Mouse (Mus musculus) kidney, embryonic 15.5 days (tissue): ENCODE data around the gene Map1s. TPM values are rescaled to one million over a fixed set of nuclear protein-coding genes. Genes with fewer than 3 reads are reported as not detected.

ENCODE experiments used
- ATAC-seq: fragments of 200-750 bp; cut with Nextera tagmentation; replicated peaks from 2 replicates; pipeline ENCODE4 v1.8.0; 2017; ENCODE audit warnings: moderate TSS enrichment; ENCODE audit not compliant: low FRiP score
- H3K27ac ChIP-seq: fragments of 300-500 bp; sonication (generic); 2 replicates; pipeline ENCODE4 v1.5.1; 2015; ENCODE audit warnings: mild to moderate bottlenecking, inconsistent platforms
- H3K27me3 ChIP-seq: fragments of 300-500 bp; sonication (generic); 2 replicates; pipeline ENCODE4 v1.6.1; 2015; ENCODE audit warnings: inconsistent platforms
- H3K36me3 ChIP-seq: fragments of 300-500 bp; sonication (generic); 2 replicates; pipeline ENCODE4 v1.6.1; 2015; ENCODE audit warnings: inconsistent platforms
- H3K4me1 ChIP-seq: fragments of 300-500 bp; sonication (generic); 2 replicates; pipeline ENCODE4 v1.6.1; 2015; ENCODE audit warnings: inconsistent platforms
- H3K4me2 ChIP-seq: fragments of 300-500 bp; sonication (generic); 2 replicates; pipeline ENCODE4 v1.6.1; 2015; ENCODE audit warnings: moderate library complexity, mild to moderate bottlenecking, inconsistent platforms
- H3K4me3 ChIP-seq: fragments of 300-500 bp; sonication (generic); replicated peaks from 2 replicates; pipeline ENCODE4 v1.5.1; 2015; ENCODE audit warnings: mild to moderate bottlenecking, inconsistent platforms
- H3K9ac ChIP-seq: fragments of 300-500 bp; sonication (generic); 2 replicates; pipeline ENCODE4 v1.6.1; 2015; ENCODE audit warnings: mild to moderate bottlenecking, inconsistent platforms
- H3K9me3 ChIP-seq: fragments of 300-500 bp; sonication (generic); replicated peaks from 2 replicates; pipeline ENCODE4 v1.6.1; 2016; ENCODE audit warnings: inconsistent platforms
- WGBS: fragments of 180-500 bp; shearing (Covaris S2); methylation state at CpG from one replicate; pipeline ENCODE4 v1.1.7; 2015; ENCODE audit warnings: mixed read lengths; 5-methylcytosine and 5-hydroxymethylcytosine counted together
- polyA plus RNA-seq: library from polyadenylated mRNA; unstranded; fragments of >200 nt; fragmentation: Nextera tagmentation; extraction: Ambion mirVana; gene quantifications from 2 replicates; pipeline ENCODE4 v1.2.1, GENCODE M21; 2015

Map1s gene
- polyA plus RNA-seq, 1 experiment from 2014 or later = 58.9 TPM

DNA sequence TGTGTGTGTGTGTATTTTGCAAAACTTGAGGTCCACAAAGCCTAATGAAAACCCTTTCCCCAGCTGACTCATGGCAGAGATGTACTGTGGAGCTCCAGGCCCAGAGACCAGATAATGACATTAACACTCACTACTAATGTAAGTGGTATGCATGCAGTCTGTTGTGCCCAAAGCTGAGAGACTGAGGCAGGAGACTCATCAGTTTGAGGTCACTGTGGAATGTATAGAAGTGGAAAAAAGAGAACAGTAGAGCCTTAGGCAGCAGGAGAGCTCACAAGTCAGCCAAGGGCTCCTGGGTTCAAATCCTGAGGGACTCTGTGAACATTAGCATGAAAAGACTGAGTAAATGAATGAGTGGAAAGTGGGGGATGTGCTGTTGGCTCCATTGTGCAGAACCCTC lies 2.1 kb upstream of the Map1s start:
- no peaks in the 10 kb centered on the region for H3K9me3 ChIP-seq
- H3K4me3 ChIP-seq = no peak overlapping the region
- H3K27ac ChIP-seq = no peak overlapping the region
- no peak for ATAC-seq
- H3K4me1 ChIP-seq = peaks cover 20% of the 10 kb centered on the region
- no peak overlapping the region for H3K4me2 ChIP-seq
- H3K9ac ChIP-seq = no peak overlapping the region
- H3K27me3 ChIP-seq = peaks cover 11% of the 10 kb centered on the region
- H3K36me3 ChIP-seq = no peaks in the 10 kb centered on the region

GRCm38 (mm10) chr8:70904532-70904931 lies 1.2 kb upstream of the Map1s start:
- no peak overlapping the region for H3K4me2 ChIP-seq
- peaks cover 5% of the 10 kb centered on the region; the same call in 1 of the 2 replicates for H3K36me3 ChIP-seq
- no peak overlapping the region for H3K9ac ChIP-seq
- 51% methylated on average over 4 of the region's 4 CpGs for WGBS
- peaks cover 11% of the 10 kb centered on the region for H3K27me3 ChIP-seq
- peaks cover 19% of the 10 kb centered on the region for H3K4me1 ChIP-seq
- 0 out of 2 replicates have a peak overlapping the region, but pooled peaks have one; percentile 93 for H3K27ac ChIP-seq
- no peak for ATAC-seq
- no peaks in the 10 kb centered on the region for H3K9me3 ChIP-seq
- no peak overlapping the region for H3K4me3 ChIP-seq

- Histone ChIP-seq H3K36me3 (peaks cover 5% of the 10 kb centered on the region; the same call in 1 of the 2 replicates), H3K9ac (peak overlapping the region; percentile 87), H3K27me3 (peaks cover 11% of the 10 kb centered on the region), H3K4me1 (peaks cover 19% of the 10 kb centered on the region), H3K27ac (peak overlapping the region; percentile 93), H3K9me3 (no peaks in the 10 kb centered on the region), H3K4me3 (peak overlapping the region; percentile 93), H3K4me2 (peak overlapping the region; percentile 93)
- peak; percentile 27; the same call in 1 of the 2 replicates for ATAC-seq
- 15% methylated on average over 8 of the region's 8 CpGs for WGBS
Observed at GRCm38 (mm10) chr8:70905463-70905830, 285 bp upstream of the Map1s start.

DNA sequence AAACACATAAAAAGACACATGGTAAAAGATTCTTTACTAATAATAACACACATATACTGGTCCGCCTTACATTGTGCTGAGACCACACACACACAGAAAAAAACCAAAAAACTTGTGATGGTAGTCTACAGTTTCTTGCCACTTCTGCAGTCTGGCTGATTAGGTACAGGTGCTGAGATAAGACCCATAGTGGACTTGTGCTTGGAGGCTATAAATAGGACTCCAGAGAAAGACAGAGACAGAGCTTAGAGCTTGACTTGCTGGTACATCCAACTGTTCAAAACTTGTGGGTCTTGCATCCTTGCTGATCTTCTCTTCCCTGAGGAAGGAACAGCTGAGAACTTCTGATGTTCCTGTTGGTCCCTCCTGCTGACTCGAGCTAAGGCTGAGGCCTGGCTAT lies 1.8 kb downstream of the Map1s start:
- Histone ChIP-seq H3K9ac (no peak overlapping the region), H3K4me2 (no peak overlapping the region), H3K4me3 (no peak overlapping the region), H3K27me3 (peaks cover 6% of the 10 kb centered on the region), H3K36me3 (peaks cover 25% of the 10 kb centered on the region), H3K9me3 (no peaks in the 10 kb centered on the region), H3K27ac (no peak overlapping the region), H3K4me1 (peaks cover 19% of the 10 kb centered on the region)
- ATAC-seq = no peak
- WGBS = 88% methylated on average over 2 of the region's 2 CpGs

DNA sequence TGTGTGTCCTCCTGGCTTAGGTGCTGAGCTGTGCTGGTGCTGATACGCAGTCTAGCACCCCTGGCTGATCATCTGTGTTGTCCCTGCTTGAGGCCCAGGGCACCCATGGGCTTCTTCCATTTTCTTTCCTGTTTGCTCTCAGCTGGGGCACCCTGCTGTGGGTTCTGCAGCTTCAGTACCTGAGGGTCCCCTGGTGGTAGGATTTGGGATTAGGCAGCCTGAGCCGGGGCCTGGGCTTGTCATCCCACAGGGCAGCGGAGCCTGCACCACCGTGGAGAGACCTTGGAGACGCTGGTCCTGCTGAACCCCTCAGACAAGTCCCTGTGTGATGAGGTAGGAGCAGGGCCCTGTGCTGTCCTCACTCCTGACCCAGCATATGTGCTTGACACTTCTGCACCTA lies 5.9 kb downstream of the Map1s start:
- Histone ChIP-seq H3K4me2 (no peak overlapping the region), H3K27me3 (no peaks in the 10 kb centered on the region), H3K4me1 (peaks cover 6% of the 10 kb centered on the region), H3K9me3 (no peaks in the 10 kb centered on the region), H3K36me3 (peaks cover 65% of the 10 kb centered on the region), H3K4me3 (no peak overlapping the region), H3K9ac (no peak overlapping the region), H3K27ac (no peak overlapping the region)
- 76% methylated on average over 5 of the region's 5 CpGs for WGBS
- ATAC-seq = no peak

- peaks cover 79% of the 10 kb centered on the region for H3K36me3 ChIP-seq
- no peak overlapping the region for H3K4me3 ChIP-seq
- no peaks in the 10 kb centered on the region for H3K27me3 ChIP-seq
- no peak overlapping the region for H3K9ac ChIP-seq
- no peak overlapping the region for H3K27ac ChIP-seq
- H3K9me3 ChIP-seq = no peaks in the 10 kb centered on the region
- H3K4me2 ChIP-seq = no peak overlapping the region
- H3K4me1 ChIP-seq = no peaks in the 10 kb centered on the region
- 92% methylated on average over 30 of the region's 30 CpGs for WGBS
- no peak for ATAC-seq
Observed at GRCm38 (mm10) chr8:70912955-70913354, 7.2 kb downstream of the Map1s start.

DNA sequence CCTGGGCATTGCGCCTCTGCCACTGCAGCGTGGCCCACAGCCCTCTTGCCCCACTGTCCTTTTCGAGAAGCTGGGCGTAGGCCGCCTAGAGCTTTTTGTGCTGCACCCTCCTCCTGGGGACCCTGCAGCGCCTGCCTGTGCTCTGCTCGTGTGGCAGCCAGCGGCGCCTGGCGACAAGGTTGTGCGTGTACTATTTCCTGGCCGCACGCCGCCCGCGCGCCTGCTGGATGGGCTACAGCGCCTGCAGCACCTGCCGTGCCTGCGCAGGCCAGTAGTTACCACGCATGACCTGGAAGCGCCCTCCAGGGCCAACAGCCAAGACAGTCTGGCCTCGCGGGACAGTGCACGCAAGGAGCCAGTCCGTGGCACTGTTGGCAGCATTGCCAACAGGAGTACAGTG lies 7.8 kb downstream of the Map1s start:
- no peak overlapping the region for H3K27ac ChIP-seq
- H3K4me2 ChIP-seq = no peak overlapping the region
- no peaks in the 10 kb centered on the region for H3K4me1 ChIP-seq
- no peaks in the 10 kb centered on the region for H3K27me3 ChIP-seq
- no peak for ATAC-seq
- H3K4me3 ChIP-seq = no peak overlapping the region
- no peak overlapping the region for H3K9ac ChIP-seq
- peaks cover 85% of the 10 kb centered on the region for H3K36me3 ChIP-seq
- no peaks in the 10 kb centered on the region for H3K9me3 ChIP-seq
- WGBS = 93% methylated on average over 26 of the region's 26 CpGs

GRCm38 (mm10) chr8:70914704-70915103 lies 9.0 kb downstream of the Map1s start:
- no peak overlapping the region for H3K9ac ChIP-seq
- WGBS = 96% methylated on average over 17 of the region's 17 CpGs
- H3K36me3 ChIP-seq = peaks cover 91% of the 10 kb centered on the region
- H3K27ac ChIP-seq = no peak overlapping the region
- no peaks in the 10 kb centered on the region for H3K4me1 ChIP-seq
- no peaks in the 10 kb centered on the region for H3K27me3 ChIP-seq
- no peak overlapping the region for H3K4me3 ChIP-seq
- H3K4me2 ChIP-seq = no peak overlapping the region
- no peak for ATAC-seq
- H3K9me3 ChIP-seq = no peaks in the 10 kb centered on the region

GRCm38 (mm10) chr8:70920049-70920922 lies 14.6 kb downstream of the Map1s start:
- H3K36me3 ChIP-seq = peaks cover 62% of the 10 kb centered on the region
- WGBS = 89% methylated on average over 9 of the region's 9 CpGs
- ATAC-seq = no peak

GRCm38 (mm10) chr8:70924151-70924550 lies 18.4 kb downstream of the Map1s start:
- no peak overlapping the region for H3K9ac ChIP-seq
- no peaks in the 10 kb centered on the region for H3K4me1 ChIP-seq
- no peak overlapping the region for H3K27ac ChIP-seq
- peaks cover 23% of the 10 kb centered on the region for H3K36me3 ChIP-seq
- no peaks in the 10 kb centered on the region for H3K27me3 ChIP-seq
- H3K4me2 ChIP-seq = no peak overlapping the region
- no peaks in the 10 kb centered on the region for H3K9me3 ChIP-seq
- WGBS = 90% methylated on average over 4 of the region's 4 CpGs
- no peak for ATAC-seq
- no peak overlapping the region for H3K4me3 ChIP-seq

More at GRCm38 (mm10) chr8:70920049-70920922, 14.6 kb downstream of the Map1s start:
- no peak overlapping the region for H3K4me3 ChIP-seq
- no peak overlapping the region for H3K9ac ChIP-seq
- H3K4me1 ChIP-seq = no peaks in the 10 kb centered on the region
- no peaks in the 10 kb centered on the region for H3K27me3 ChIP-seq
- no peak overlapping the region for H3K27ac ChIP-seq
- H3K4me2 ChIP-seq = no peak overlapping the region
- no peaks in the 10 kb centered on the region for H3K9me3 ChIP-seq

GRCm38 (mm10) chr8:70925754-70926153 lies 20.0 kb downstream of the Map1s start:
- no peak for ATAC-seq
- H3K9me3 ChIP-seq = no peaks in the 10 kb centered on the region
- peaks cover 11% of the 10 kb centered on the region for H3K36me3 ChIP-seq
- no peak overlapping the region for H3K4me2 ChIP-seq
- H3K27me3 ChIP-seq = no peaks in the 10 kb centered on the region
- no peaks in the 10 kb centered on the region for H3K4me1 ChIP-seq
- no peak overlapping the region for H3K4me3 ChIP-seq
- H3K9ac ChIP-seq = no peak overlapping the region
- WGBS = 97% methylated on average over 4 of the region's 4 CpGs
- H3K27ac ChIP-seq = no peak overlapping the region

DNA sequence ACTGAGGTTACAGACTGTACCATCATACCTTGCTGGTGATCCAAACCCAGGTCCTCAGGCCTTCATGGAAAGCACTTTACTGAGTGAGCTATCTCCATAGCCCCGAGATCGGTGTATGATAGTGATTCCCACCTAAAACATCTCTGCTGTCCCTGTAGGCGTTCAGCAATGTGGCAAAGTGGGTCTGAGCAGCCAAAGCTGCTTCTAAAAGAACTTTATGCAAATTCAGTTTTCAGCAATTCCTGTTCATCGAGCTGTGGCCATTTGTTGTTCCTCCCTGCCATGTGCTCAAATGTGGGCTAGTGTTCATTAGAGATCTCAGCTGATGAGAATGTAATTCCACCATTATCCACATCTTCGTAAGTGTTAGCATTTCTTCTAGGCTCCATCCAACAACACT lies 20.7 kb downstream of the Map1s start:
- H3K4me3 ChIP-seq = no peak overlapping the region
- ATAC-seq = no peak
- peaks cover 6% of the 10 kb centered on the region for H3K36me3 ChIP-seq
- no peaks in the 10 kb centered on the region for H3K9me3 ChIP-seq
- WGBS = 87% methylated on average over 5 of the region's 5 CpGs
- no peak overlapping the region for H3K4me2 ChIP-seq
- H3K4me1 ChIP-seq = no peaks in the 10 kb centered on the region
- H3K27me3 ChIP-seq = no peaks in the 10 kb centered on the region
- no peak overlapping the region for H3K27ac ChIP-seq
- no peak overlapping the region for H3K9ac ChIP-seq

DNA sequence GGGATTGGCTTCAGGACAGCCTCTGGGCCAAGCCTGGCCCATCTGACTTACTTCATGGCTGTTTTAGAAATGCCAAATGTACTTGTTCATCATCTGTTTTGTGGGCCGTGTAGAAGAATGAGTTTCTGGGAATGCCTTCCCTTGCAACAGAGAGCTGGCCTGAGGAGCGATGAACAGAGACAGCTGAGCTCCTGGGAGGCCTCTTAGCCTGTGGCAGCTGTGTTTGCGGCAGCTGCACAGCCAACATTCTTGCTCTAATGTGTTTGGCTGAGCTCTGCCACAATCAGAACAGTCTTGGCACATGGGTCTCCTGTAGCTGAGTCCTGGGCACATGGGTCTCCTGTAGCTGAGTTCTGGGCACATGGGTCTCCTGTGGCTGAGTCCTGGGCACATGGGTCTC lies 22.4 kb downstream of the Map1s start:
- ATAC-seq = no peak
- H3K9ac ChIP-seq = no peak overlapping the region

More for the DNA sequence above, 22.4 kb downstream of the Map1s start:
- no peaks in the 10 kb centered on the region for H3K9me3 ChIP-seq
- no peaks in the 10 kb centered on the region for H3K4me1 ChIP-seq
- no peaks in the 10 kb centered on the region for H3K27me3 ChIP-seq
- no peaks in the 10 kb centered on the region for H3K36me3 ChIP-seq
- H3K4me2 ChIP-seq = no peak overlapping the region
- no peak overlapping the region for H3K4me3 ChIP-seq
- no peak overlapping the region for H3K27ac ChIP-seq
- WGBS = 86% methylated on average over 3 of the region's 3 CpGs
